8 mouse cellular contexts compared by ENCODE assay signal in the genomic region with DNA sequence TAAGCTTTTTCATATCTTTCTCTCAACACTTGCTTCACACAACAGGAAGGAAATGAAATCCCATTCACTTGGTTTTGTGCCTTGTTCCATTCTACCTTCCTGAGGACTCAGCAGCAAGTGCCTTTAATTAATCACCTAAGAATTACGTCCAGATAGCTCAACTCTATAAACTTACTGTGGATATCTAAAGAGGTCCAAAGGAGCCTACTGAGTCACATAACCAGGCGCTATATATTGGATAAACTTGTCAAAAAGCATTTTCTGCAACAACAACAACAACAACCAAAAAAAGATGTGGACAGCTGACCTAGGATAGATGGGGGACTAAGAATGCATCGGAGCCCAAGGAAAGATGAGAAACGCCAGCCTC. TPM values are rescaled to one million over a fixed set of nuclear protein-coding genes. Genes with fewer than 3 reads are reported as not detected.
A peak's percentile ranks its signal among the peaks of the same experiment; 100 is the strongest.
DNase-seq lines count a peak whose midpoint lies in the region; ATAC-seq and TF ChIP-seq lines count a peak whose summit lies in the region.

No protein-coding gene starts in this region.

- no peaks in the 10 kb centered on the region for H3K9me3 ChIP-seq in embryonic facial prominence, embryonic 13.5 days
- H3K9me3 ChIP-seq in intestine, embryonic 16.5 days (ENCODE audit: control insufficient read depth, low read length) = no peaks in the 10 kb centered on the region
- no peaks in the 10 kb centered on the region for H3K9me3 ChIP-seq in neural tube, embryonic 13.5 days

- no peak for TF ChIP-seq POLR2A in lung, adult 2 months (IDR thresholded peaks at IDR 0.05; ENCODE audit: borderline replicate concordance, extremely low read depth, low read depth, low read length)

- H3K27ac ChIP-seq in embryonic facial prominence, embryonic 13.5 days = peak overlapping the region; percentile 92; the same call in 1 of the 2 replicates
- no peak overlapping the region for H3K27ac ChIP-seq in intestine, embryonic 16.5 days (ENCODE audit: low read length)
- peak overlapping the region; percentile 95 for H3K27ac ChIP-seq in neural tube, embryonic 13.5 days (replicated peaks)

- H3K4me1 ChIP-seq in lung, adult 2 months (ENCODE audit: control insufficient read depth, insufficient read depth, low read length) = peaks cover 5% of the 10 kb centered on the region
- peaks cover 10% of the 10 kb centered on the region for H3K4me1 ChIP-seq in embryonic facial prominence, embryonic 13.5 days
- no peaks in the 10 kb centered on the region; the same call in 1 of the 2 replicates for H3K4me1 ChIP-seq in intestine, embryonic 16.5 days (ENCODE audit: control insufficient read depth, insufficient read depth, low read length)
- H3K4me1 ChIP-seq in neural tube, embryonic 13.5 days (replicated peaks) = peaks cover 28% of the 10 kb centered on the region

- H3K4me2 ChIP-seq in embryonic facial prominence, embryonic 13.5 days = peak overlapping the region; percentile 88
- peak overlapping the region; percentile 81 for H3K4me2 ChIP-seq in intestine, embryonic 16.5 days (ENCODE audit: low read depth, low read length)
- peak overlapping the region; percentile 78 for H3K4me2 ChIP-seq in neural tube, embryonic 13.5 days

- H3K27me3 ChIP-seq in embryonic facial prominence, embryonic 13.5 days = no peaks in the 10 kb centered on the region
- H3K27me3 ChIP-seq in intestine, embryonic 16.5 days (replicated peaks; ENCODE audit: control insufficient read depth, insufficient read depth, low read length) = no peaks in the 10 kb centered on the region
- no peaks in the 10 kb centered on the region for H3K27me3 ChIP-seq in neural tube, embryonic 13.5 days

- no peak for DNase-seq in lung, adult 2 months
- no peak for DNase-seq in lung, adult 18-20 months
- no peak for DNase-seq in spleen, adult 12 weeks (ENCODE audit: low spot score)
- DNase-seq in kidney, adult 9 months = no peak
- no peak for DNase-seq in spleen, postnatal 4 days (ENCODE audit: low spot score in 2 of 2)

- H3K36me3 ChIP-seq in embryonic facial prominence, embryonic 13.5 days = no peaks in the 10 kb centered on the region
- no peaks in the 10 kb centered on the region for H3K36me3 ChIP-seq in intestine, embryonic 16.5 days (ENCODE audit: control insufficient read depth, insufficient read depth, low read length)
- H3K36me3 ChIP-seq in neural tube, embryonic 13.5 days = no peaks in the 10 kb centered on the region

- ATAC-seq in embryonic facial prominence, embryonic 13.5 days (ENCODE audit: insufficient number of reproducible peaks, insufficient read depth, low FRiP score, low TSS enrichment, low read depth) = no peak
- no peak for ATAC-seq in intestine, embryonic 16.5 days
- ATAC-seq in neural tube, embryonic 13.5 days (ENCODE audit: low read depth) = no peak

- peak overlapping the region; percentile 74 for H3K4me3 ChIP-seq in lung, adult 2 months (replicated peaks; ENCODE audit: extremely low read depth, low read depth, low read length)
- peak overlapping the region; percentile 93 for H3K4me3 ChIP-seq in embryonic facial prominence, embryonic 13.5 days
- H3K4me3 ChIP-seq in intestine, embryonic 16.5 days (ENCODE audit: low read length) = peak overlapping the region; percentile 92
- peak overlapping the region; percentile 93 for H3K4me3 ChIP-seq in neural tube, embryonic 13.5 days

- no peak for TF ChIP-seq CTCF in lung, adult 2 months (IDR thresholded peaks at IDR 0.05; ENCODE audit: insufficient read depth, low read length)

- under 1% methylated on average over 4 of the region's 4 CpGs for WGBS in lung, adult 2 months
- 0% methylated on average over 4 of the region's 4 CpGs for WGBS in embryonic facial prominence, embryonic 13.5 days
- 1% methylated on average over 4 of the region's 4 CpGs for WGBS in intestine, embryonic 16.5 days
- 0% methylated on average over 4 of the region's 4 CpGs for WGBS in neural tube, embryonic 13.5 days

- H3K9ac ChIP-seq in embryonic facial prominence, embryonic 13.5 days = peak overlapping the region; percentile 85
- peak overlapping the region; percentile 85 for H3K9ac ChIP-seq in intestine, embryonic 16.5 days (ENCODE audit: low read depth, low read length)
- H3K9ac ChIP-seq in neural tube, embryonic 13.5 days = peak overlapping the region; percentile 85

RNA-seq across cellular contexts. Expression of a gene that starts 1.1 kb away (rescaled TPM):
- 7.6 and 10.4 TPM in 2 replicates for polyA plus RNA-seq in lung, adult 2 months (2012; rRNA removed)
- 9.9 and 10.4 TPM in 2 replicates for polyA plus RNA-seq in embryonic facial prominence, embryonic 13.5 days (2015; fragmentation: Nextera tagmentation; extraction: Ambion mirVana)
- polyA plus RNA-seq in intestine, embryonic 16.5 days (2015; fragmentation: Nextera tagmentation; extraction: Ambion mirVana) = 4.0 TPM in 2 replicates
- 43.1 and 43.3 TPM in 2 replicates for polyA plus RNA-seq in neural tube, embryonic 13.5 days (2015; fragmentation: Nextera tagmentation; extraction: Ambion mirVana)

RNA-seq across cellular contexts. Expression of a gene that starts 47.1 kb away (rescaled TPM):
- polyA plus RNA-seq in lung, adult 2 months (2012; rRNA removed) = 13.3 and 15.0 TPM in 2 replicates
- 9.3 and 12.4 TPM in 2 replicates for polyA plus RNA-seq in embryonic facial prominence, embryonic 13.5 days (2015; fragmentation: Nextera tagmentation; extraction: Ambion mirVana)
- polyA plus RNA-seq in intestine, embryonic 16.5 days (2015; fragmentation: Nextera tagmentation; extraction: Ambion mirVana) = 12.7 and 13.1 TPM in 2 replicates
- 7.3 and 7.6 TPM in 2 replicates for polyA plus RNA-seq in neural tube, embryonic 13.5 days (2015; fragmentation: Nextera tagmentation; extraction: Ambion mirVana)
